Mouse (Mus musculus) erythroblast, embryonic 14.5 days (primary cell): Measurements from ENCODE around the gene Atp11b. TPM values are rescaled to one million over a fixed set of nuclear protein-coding genes. Genes with fewer than 3 reads are reported as not detected.

Experiments used
- H3K27me3 ChIP-seq: 2 replicates; pipeline ENCODE4 v1.6.1; 2012; ENCODE audit warnings: inconsistent platforms; ENCODE audit not compliant: control insufficient read depth
- H3K36me3 ChIP-seq: 2 replicates; pipeline ENCODE4 v1.6.1; 2012; ENCODE audit warnings: mild to moderate bottlenecking, inconsistent platforms; ENCODE audit not compliant: control insufficient read depth
- H3K4me1 ChIP-seq: 2 replicates; pipeline ENCODE4 v1.6.1; 2012; ENCODE audit warnings: inconsistent platforms; ENCODE audit not compliant: control insufficient read depth
- H3K4me3 ChIP-seq: replicated peaks from 2 replicates; pipeline ENCODE3; 2012; ENCODE audit warnings: moderate library complexity, mild to moderate bottlenecking, inconsistent platforms
- H3K9me3 ChIP-seq: 2 replicates; pipeline ENCODE4 v1.6.1; 2012; ENCODE audit warnings: low read length, inconsistent platforms, mixed read lengths; ENCODE audit not compliant: control insufficient read depth
- GATA1 ChIP-seq: IDR thresholded peaks from 2 replicates; pipeline ENCODE4 v1.6.1; 2012; ENCODE audit warnings: low read length, inconsistent platforms, mixed read lengths
- TAL1 ChIP-seq: IDR thresholded peaks from 3 replicates; pipeline ENCODE4 v1.6.1; 2012; ENCODE audit warnings: low read length, inconsistent platforms, mixed read lengths
- polyA plus RNA-seq: library from polyadenylated mRNA; stranded (reverse); fragments of >175 nt; gene quantifications from 2 replicates; pipeline ENCODE4 v1.2.3, GENCODE M21; 2012

Atp11b gene
- polyA plus RNA-seq, 1 experiment = 0.49 TPM

GRCm38 (mm10) chr3:35762735-35763134 lies 8.8 kb downstream of the Atp11b start:
- peaks cover 11% of the 10 kb centered on the region for H3K4me1 ChIP-seq
- H3K36me3 ChIP-seq = no peaks in the 10 kb centered on the region; the same call in 1 of the 2 replicates
- H3K27me3 ChIP-seq = no peaks in the 10 kb centered on the region
- H3K4me3 ChIP-seq = no peak overlapping the region
- H3K9me3 ChIP-seq = no peaks in the 10 kb centered on the region
- no peak for TF ChIP-seq GATA1
- no peak for TF ChIP-seq TAL1

- H3K4me3 ChIP-seq = no peak overlapping the region
- no peak for TF ChIP-seq TAL1
- no peak for TF ChIP-seq GATA1
- no peaks in the 10 kb centered on the region for H3K9me3 ChIP-seq
- no peaks in the 10 kb centered on the region for H3K36me3 ChIP-seq
- H3K27me3 ChIP-seq = no peaks in the 10 kb centered on the region
- peaks cover 6% of the 10 kb centered on the region for H3K4me1 ChIP-seq
Observed at GRCm38 (mm10) chr3:35764637-35765617, 11.0 kb downstream of the Atp11b start.

- no peaks in the 10 kb centered on the region; the same call in 1 of the 2 replicates for H3K36me3 ChIP-seq
- H3K9me3 ChIP-seq = no peaks in the 10 kb centered on the region
- H3K4me1 ChIP-seq = no peaks in the 10 kb centered on the region
- H3K4me3 ChIP-seq = no peak overlapping the region
- no peak for TF ChIP-seq GATA1
- TF ChIP-seq TAL1 = no peak
- H3K27me3 ChIP-seq = no peaks in the 10 kb centered on the region
Observed at GRCm38 (mm10) chr3:35779748-35780147, 25.8 kb downstream of the Atp11b start.

- H3K4me1 ChIP-seq = no peaks in the 10 kb centered on the region
- TF ChIP-seq GATA1 (no peak), TAL1 (no peak)
- H3K9me3 ChIP-seq = no peaks in the 10 kb centered on the region
- peaks cover 32% of the 10 kb centered on the region for H3K36me3 ChIP-seq
- no peak overlapping the region for H3K4me3 ChIP-seq
- no peaks in the 10 kb centered on the region for H3K27me3 ChIP-seq
Observed at GRCm38 (mm10) chr3:35802040-35802439, 48.1 kb downstream of the Atp11b start.

DNA sequence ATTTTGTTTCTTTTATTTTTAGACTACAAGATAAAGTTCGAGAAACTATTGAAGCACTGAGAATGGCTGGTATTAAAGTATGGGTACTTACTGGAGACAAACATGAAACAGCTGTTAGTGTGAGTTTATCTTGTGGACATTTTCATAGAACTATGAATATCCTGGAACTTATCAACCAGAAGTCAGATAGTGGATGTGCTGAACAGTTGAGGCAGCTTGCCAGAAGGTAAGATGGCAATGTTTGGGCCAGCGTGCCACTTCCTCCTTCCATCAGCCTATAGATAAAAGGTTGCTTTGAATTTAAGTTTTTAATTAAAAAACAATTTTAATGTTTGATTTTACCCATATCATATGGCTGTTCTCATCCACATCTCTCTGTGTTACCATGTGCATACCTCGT lies 66.0 kb downstream of the Atp11b start:
- TF ChIP-seq TAL1 (no peak), GATA1 (no peak)
- no peaks in the 10 kb centered on the region for H3K4me1 ChIP-seq
- H3K4me3 ChIP-seq = no peak overlapping the region
- H3K36me3 ChIP-seq = peaks cover 23% of the 10 kb centered on the region
- no peaks in the 10 kb centered on the region for H3K27me3 ChIP-seq
- H3K9me3 ChIP-seq = no peaks in the 10 kb centered on the region

- H3K4me3 ChIP-seq = no peak overlapping the region
- peaks cover 23% of the 10 kb centered on the region for H3K36me3 ChIP-seq
- H3K4me1 ChIP-seq = no peaks in the 10 kb centered on the region
- H3K9me3 ChIP-seq = no peaks in the 10 kb centered on the region
- no peaks in the 10 kb centered on the region for H3K27me3 ChIP-seq
- TF ChIP-seq TAL1 (no peak), GATA1 (no peak)
Observed at GRCm38 (mm10) chr3:35822036-35822435, 68.1 kb downstream of the Atp11b start.

GRCm38 (mm10) chr3:35849326-35849725 lies 95.4 kb downstream of the Atp11b start:
- Histone ChIP-seq H3K36me3 (peaks cover 20% of the 10 kb centered on the region), H3K9me3 (no peaks in the 10 kb centered on the region), H3K27me3 (no peaks in the 10 kb centered on the region), H3K4me3 (no peak overlapping the region), H3K4me1 (no peaks in the 10 kb centered on the region)
- no peak for TF ChIP-seq GATA1
- no peak for TF ChIP-seq TAL1

DNA sequence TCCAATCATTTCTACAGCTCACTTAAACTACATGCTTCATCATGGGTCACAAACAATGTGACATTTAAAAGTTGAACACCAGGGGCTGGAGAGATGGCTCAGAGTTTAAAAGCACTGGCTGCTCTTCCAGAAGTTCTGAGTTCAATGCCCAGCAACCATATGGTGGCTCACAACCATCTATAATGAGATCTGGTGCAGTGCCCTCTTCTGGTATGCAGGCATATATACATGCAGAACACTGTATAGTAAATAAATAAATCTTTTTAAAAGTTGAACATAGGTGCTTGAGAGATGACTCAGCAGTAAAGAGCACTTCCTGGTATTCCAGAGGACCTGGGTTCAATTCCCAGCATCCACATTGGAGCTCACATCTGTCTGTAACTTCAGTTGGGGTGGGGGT lies 129.4 kb downstream of the Atp11b start:
- no peaks in the 10 kb centered on the region for H3K27me3 ChIP-seq
- TF ChIP-seq GATA1 (no peak), TAL1 (no peak)
- H3K4me3 ChIP-seq = no peak overlapping the region
- no peaks in the 10 kb centered on the region for H3K4me1 ChIP-seq
- H3K9me3 ChIP-seq = no peaks in the 10 kb centered on the region
- peaks cover 18% of the 10 kb centered on the region for H3K36me3 ChIP-seq

GRCm38 (mm10) chr3:35889531-35889930 lies 135.6 kb downstream of the Atp11b start:
- TF ChIP-seq TAL1 (no peak), GATA1 (no peak)
- Histone ChIP-seq H3K9me3 (no peaks in the 10 kb centered on the region), H3K4me3 (no peak overlapping the region), H3K36me3 (peaks cover 64% of the 10 kb centered on the region), H3K4me1 (no peaks in the 10 kb centered on the region), H3K27me3 (no peaks in the 10 kb centered on the region)

GRCm38 (mm10) chr3:35891123-35891522 lies 137.2 kb downstream of the Atp11b start:
- no peaks in the 10 kb centered on the region for H3K27me3 ChIP-seq
- TF ChIP-seq GATA1 (no peak), TAL1 (no peak)
- no peaks in the 10 kb centered on the region for H3K9me3 ChIP-seq
- no peaks in the 10 kb centered on the region for H3K4me1 ChIP-seq
- H3K36me3 ChIP-seq = peaks cover 70% of the 10 kb centered on the region
- no peak overlapping the region for H3K4me3 ChIP-seq
